Mouse (Mus musculus) ES-Bruce4 (cell line): ENCODE measurements around the gene Igsf6. TPM values are rescaled to one million over a fixed set of nuclear protein-coding genes. Genes with fewer than 3 reads are reported as not detected.

Experiments used
- H3K27ac ChIP-seq: 2 replicates; pipeline ENCODE4 v1.5.1; 2012; ENCODE audit warnings: low read length, inconsistent platforms; ENCODE audit not compliant: insufficient read depth
- H3K27me3 ChIP-seq: 2 replicates; pipeline ENCODE4 v1.6.1; 2012; ENCODE audit warnings: mild to moderate bottlenecking, low read length, inconsistent platforms; ENCODE audit not compliant: control insufficient read depth, poor library complexity, insufficient read depth, severe bottlenecking
- H3K36me3 ChIP-seq: 2 replicates; pipeline ENCODE4 v1.6.1; 2012; ENCODE audit warnings: inconsistent platforms, mild to moderate bottlenecking, low read length, moderate library complexity; ENCODE audit not compliant: control insufficient read depth, poor library complexity, insufficient read depth, severe bottlenecking
- H3K4me1 ChIP-seq: one replicate; pipeline ENCODE4 v1.8.1; 2011; ENCODE audit warnings: low read length; ENCODE audit not compliant: control insufficient read depth, insufficient read depth
- H3K4me3 ChIP-seq: 2 replicates; pipeline ENCODE4 v1.5.1; 2011; ENCODE audit warnings: low read depth, mild to moderate bottlenecking, low read length
- H3K9ac ChIP-seq: 2 replicates; pipeline ENCODE4 v1.6.1; 2012; ENCODE audit warnings: low read depth, mild to moderate bottlenecking, inconsistent platforms; ENCODE audit not compliant: poor library complexity, severe bottlenecking
- H3K9me3 ChIP-seq: replicated peaks from 2 replicates; pipeline ENCODE4 v1.6.1; 2012; ENCODE audit warnings: mild to moderate bottlenecking, low read length, inconsistent platforms; ENCODE audit not compliant: control insufficient read depth, poor library complexity, insufficient read depth, severe bottlenecking
- CTCF ChIP-seq: IDR thresholded peaks from one replicate; pipeline ENCODE4 v1.8.1; 2011; ENCODE audit warnings: low read depth, low read length
- EP300 ChIP-seq: IDR thresholded peaks from 2 replicates; pipeline ENCODE4 v1.6.1; 2011; ENCODE audit warnings: low read depth, low read length; ENCODE audit not compliant: insufficient read depth
- POLR2A ChIP-seq: IDR thresholded peaks from one replicate; pipeline ENCODE4 v1.8.1; 2011; ENCODE audit warnings: low read length; ENCODE audit not compliant: insufficient read depth
- polyA plus RNA-seq: library from polyadenylated mRNA; stranded (reverse); fragments of >200 nt; gene quantifications from 2 replicates; pipeline ENCODE4 v1.2.4, GENCODE M21; 2011; ENCODE audit warnings: low read depth; ENCODE audit not compliant: missing spikeins, insufficient read depth, insufficient read length

The Igsf6 gene
- polyA plus RNA-seq, 1 experiment, result not detected

- H3K9ac ChIP-seq, result no peak overlapping the region
- H3K4me3 ChIP-seq, result no peak overlapping the region
- H3K4me1 ChIP-seq, result no peaks in the 10 kb centered on the region
- TF ChIP-seq EP300 (no peak), CTCF (no peak), POLR2A (no peak)
- no peaks in the 10 kb centered on the region for H3K27me3 ChIP-seq
- H3K36me3 ChIP-seq, result no peaks in the 10 kb centered on the region
- no peaks in the 10 kb centered on the region; the same call in 1 of the 2 replicates for H3K9me3 ChIP-seq
- H3K27ac ChIP-seq, result no peak overlapping the region
Measured at GRCm38 (mm10) chr7:121045671-121046453, 28.5 kb downstream of the Igsf6 start.

- TF ChIP-seq EP300 (no peak), CTCF (no peak), POLR2A (no peak)
- no peak overlapping the region for H3K9ac ChIP-seq
- H3K36me3 ChIP-seq, result no peaks in the 10 kb centered on the region
- no peaks in the 10 kb centered on the region; the same call in 1 of the 2 replicates for H3K9me3 ChIP-seq
- H3K4me1 ChIP-seq, result no peaks in the 10 kb centered on the region
- H3K27me3 ChIP-seq, result no peaks in the 10 kb centered on the region
- H3K27ac ChIP-seq, result no peak overlapping the region
- no peak overlapping the region for H3K4me3 ChIP-seq
Measured at GRCm38 (mm10) chr7:121044251-121044650, 30.1 kb downstream of the Igsf6 start.

GRCm38 (mm10) chr7:121043510-121043909 lies 30.9 kb downstream of the Igsf6 start:
- Histone ChIP-seq H3K9me3 (no peaks in the 10 kb centered on the region; the same call in 1 of the 2 replicates), H3K27me3 (no peaks in the 10 kb centered on the region), H3K4me1 (no peaks in the 10 kb centered on the region), H3K4me3 (no peak overlapping the region), H3K36me3 (no peaks in the 10 kb centered on the region), H3K27ac (no peak overlapping the region), H3K9ac (no peak overlapping the region)
- TF ChIP-seq EP300 (no peak), CTCF (no peak), POLR2A (no peak)

GRCm38 (mm10) chr7:121043004-121043403 lies 31.4 kb downstream of the Igsf6 start:
- TF ChIP-seq EP300 (no peak), POLR2A (no peak), CTCF (no peak)
- Histone ChIP-seq H3K9ac (no peak overlapping the region), H3K36me3 (no peaks in the 10 kb centered on the region), H3K4me3 (no peak overlapping the region), H3K9me3 (no peaks in the 10 kb centered on the region; the same call in 1 of the 2 replicates), H3K27ac (no peak overlapping the region), H3K27me3 (no peaks in the 10 kb centered on the region), H3K4me1 (no peaks in the 10 kb centered on the region)

- no peaks in the 10 kb centered on the region for H3K36me3 ChIP-seq
- H3K9ac ChIP-seq, result no peak overlapping the region
- no peak overlapping the region for H3K4me3 ChIP-seq
- no peaks in the 10 kb centered on the region; the same call in 1 of the 2 replicates for H3K9me3 ChIP-seq
- no peaks in the 10 kb centered on the region for H3K27me3 ChIP-seq
- no peaks in the 10 kb centered on the region for H3K4me1 ChIP-seq
- no peak overlapping the region for H3K27ac ChIP-seq
- no peak for TF ChIP-seq POLR2A
- no peak for TF ChIP-seq CTCF
- no peak for TF ChIP-seq EP300
Measured at GRCm38 (mm10) chr7:121041989-121042388, 32.4 kb downstream of the Igsf6 start.

- no peaks in the 10 kb centered on the region; the same call in 1 of the 2 replicates for H3K9me3 ChIP-seq
- no peaks in the 10 kb centered on the region for H3K27me3 ChIP-seq
- TF ChIP-seq CTCF, result no peak
- no peak for TF ChIP-seq POLR2A
- TF ChIP-seq EP300, result no peak
- no peaks in the 10 kb centered on the region for H3K4me1 ChIP-seq
- H3K36me3 ChIP-seq, result no peaks in the 10 kb centered on the region
- no peak overlapping the region for H3K27ac ChIP-seq
- H3K9ac ChIP-seq, result no peak overlapping the region
- no peak overlapping the region for H3K4me3 ChIP-seq
Measured at GRCm38 (mm10) chr7:121040595-121040994, 33.8 kb downstream of the Igsf6 start.
